Mouse (Mus musculus) embryonic fibroblast, embryonic 13.5 days (primary cell): ENCODE measurements around the gene Bach2.

ENCODE experiments used
- CTCF ChIP-seq: IDR thresholded peaks from 2 replicates; pipeline ENCODE4 v1.5.1; 2011; ENCODE audit warnings: mild to moderate bottlenecking, control low read depth, low read length, moderate library complexity, borderline replicate concordance; ENCODE audit not compliant: insufficient read depth
- POLR2A ChIP-seq: IDR thresholded peaks from 2 replicates; pipeline ENCODE4 v1.6.1; 2011; ENCODE audit warnings: low read depth, mild to moderate bottlenecking, control low read depth, low read length, moderate library complexity

- TF ChIP-seq CTCF (no peak), POLR2A (no peak)
Observed at GRCm38 (mm10) chr4:32210424-32211184, 28.0 kb upstream of the Bach2 start.
